Mouse (Mus musculus) megakaryocyte-erythroid progenitor cell, adult 5-6 weeks (primary cell): Measurements from ENCODE around the gene Gdpd3. TPM values are rescaled to one million over a fixed set of nuclear protein-coding genes. Genes with fewer than 3 reads are reported as not detected.
A peak's percentile ranks its signal among the peaks of the same experiment; 100 is the strongest.

Experiments used
- ATAC-seq: replicated peaks from 2 replicates; pipeline ENCODE4 v1.8.0; 2016; ENCODE audit warnings: mild to moderate bottlenecking, inconsistent platforms; ENCODE audit not compliant: severe bottlenecking, poor library complexity, low FRiP score, low TSS enrichment
- total RNA-seq, 2 experiments: library from RNA; stranded (forward) in 1 of 2; stranded (reverse) in 1 of 2; fragments of 200-1000, 215-1000 nt in 1 of 2; fragments of >200 nt in 1 of 2; fragmentation: Nextera tagmentation in 1 of 2; gene quantifications; 2 replicates each; pipeline ENCODE4 v1.2.3; 2014 to 2017

Gdpd3 gene
- total RNA-seq, 2 experiments from 2014 or later, result 0.09 to 0.26 TPM

- peak; percentile 52 for ATAC-seq
Observed at GRCm38 (mm10) chr7:126799468-126800268, 33.5 kb downstream of the Gdpd3 start.

DNA sequence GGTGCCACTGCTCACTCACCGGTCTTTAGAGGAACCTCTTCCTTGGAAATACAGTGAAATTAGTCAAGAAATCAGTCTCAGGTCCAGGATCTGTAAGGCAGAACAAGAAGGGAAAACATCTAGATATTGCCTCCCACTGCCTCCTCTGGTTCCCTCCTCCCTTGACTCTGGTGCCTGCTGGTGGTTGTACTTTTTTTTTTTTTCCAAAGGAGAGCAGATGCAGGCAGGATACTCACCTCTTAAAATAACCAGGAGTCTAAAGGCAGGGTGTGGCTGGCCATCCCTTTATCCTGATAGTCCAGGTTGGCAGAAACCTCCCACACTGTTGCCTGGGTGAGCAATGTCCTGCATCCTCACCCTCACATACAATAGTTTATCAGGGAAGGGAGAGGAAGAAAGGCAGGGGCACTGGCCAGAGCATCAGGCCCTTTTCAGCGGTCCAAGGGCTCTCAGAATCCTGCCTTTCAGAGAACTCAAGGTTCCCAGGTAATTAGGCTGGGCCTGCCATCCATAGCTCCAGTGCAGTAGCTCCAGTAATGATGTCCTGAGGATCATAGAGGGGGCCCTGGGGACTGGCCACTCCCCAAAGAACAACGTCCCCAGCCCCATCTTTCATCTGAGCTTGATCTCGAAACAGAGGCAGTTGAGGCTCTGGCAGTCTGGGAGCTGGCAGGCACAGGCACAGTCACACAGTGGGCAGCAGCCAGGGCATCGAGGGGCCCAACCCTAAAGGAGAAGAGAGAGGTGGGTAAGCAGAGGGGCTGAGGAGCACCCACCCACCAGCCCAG, 34.3 kb downstream of the Gdpd3 start:
- no peak for ATAC-seq

- no peak for ATAC-seq
Observed at GRCm38 (mm10) chr7:126801057-126801422, 34.9 kb downstream of the Gdpd3 start.

DNA sequence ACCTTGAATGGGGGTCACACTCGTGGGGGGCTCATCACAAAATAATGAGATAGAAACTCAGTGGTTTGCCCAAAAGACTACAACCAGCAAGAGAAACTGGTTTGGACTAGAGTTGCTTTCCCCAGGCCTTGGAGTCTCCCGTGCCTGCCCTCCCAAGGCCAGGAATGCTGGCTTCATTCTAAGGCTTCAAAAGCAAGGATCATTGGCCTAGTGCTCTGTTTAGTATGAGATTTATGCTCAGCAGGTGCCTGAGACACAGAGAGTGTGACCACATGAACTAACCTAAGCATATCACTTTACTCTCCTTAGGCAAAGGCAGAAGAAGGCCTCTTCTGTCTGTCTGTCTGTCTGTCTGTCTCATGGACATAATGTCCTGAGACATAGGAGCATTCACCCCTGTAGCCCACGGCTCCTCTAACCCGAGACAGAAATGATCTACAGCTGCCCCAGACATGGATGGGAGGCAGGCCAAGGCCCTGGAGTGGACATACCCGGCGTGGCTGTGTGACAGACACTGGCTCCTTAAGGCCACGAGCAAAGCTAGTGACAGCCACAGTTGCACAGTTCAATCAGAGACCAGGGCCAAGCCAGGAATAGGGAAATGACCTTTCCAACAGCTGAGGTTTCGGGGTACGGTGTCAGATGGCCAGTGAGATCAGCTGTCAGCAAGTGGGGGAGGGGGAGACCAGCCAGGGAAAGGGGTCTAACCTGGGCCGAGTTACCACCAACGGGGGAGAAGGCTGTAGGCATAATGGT, 36.2 kb downstream of the Gdpd3 start:
- ATAC-seq, result no peak

DNA sequence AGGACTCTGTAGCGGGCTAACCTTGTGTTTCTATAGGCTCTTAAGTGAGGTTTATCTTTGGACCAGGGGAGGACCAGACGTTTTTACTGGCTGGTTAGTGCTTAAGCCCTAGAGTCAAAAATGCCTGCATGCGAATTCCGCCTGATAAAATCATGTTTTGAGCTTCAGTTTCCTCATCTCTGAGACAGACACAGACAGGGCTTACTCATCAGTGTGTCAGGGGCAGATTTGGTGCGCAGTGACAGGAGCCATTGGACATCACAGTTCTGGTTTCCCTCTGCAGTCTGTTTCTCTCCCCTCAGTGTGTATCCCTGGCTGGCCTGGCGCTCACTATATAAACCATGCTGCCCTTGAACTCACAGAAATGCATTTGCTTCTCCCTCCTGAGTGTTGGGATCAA, 37.0 kb downstream of the Gdpd3 start:
- no peak for ATAC-seq

DNA sequence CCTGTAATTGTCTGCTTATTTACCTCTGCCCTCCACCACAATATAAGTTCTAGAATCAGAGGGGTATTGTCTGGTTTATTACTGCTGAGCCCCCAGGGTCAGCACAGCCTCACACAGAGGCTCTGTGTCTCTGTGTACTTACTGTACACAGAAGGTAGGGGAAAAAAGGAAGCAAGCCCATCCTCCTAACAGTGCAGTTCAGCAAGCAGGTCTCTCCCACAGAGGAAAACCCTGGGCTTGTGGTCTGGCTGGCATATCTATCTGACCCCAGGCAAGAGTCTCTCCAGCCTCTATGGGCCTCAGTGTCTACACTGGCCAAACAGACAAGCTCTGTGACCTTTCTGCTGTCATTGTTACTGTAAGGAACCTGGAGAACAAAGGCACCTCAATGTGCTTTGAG, 37.6 kb downstream of the Gdpd3 start:
- no peak for ATAC-seq

- ATAC-seq, result no peak
Observed at GRCm38 (mm10) chr7:126806956-126807355, 40.8 kb downstream of the Gdpd3 start.

DNA sequence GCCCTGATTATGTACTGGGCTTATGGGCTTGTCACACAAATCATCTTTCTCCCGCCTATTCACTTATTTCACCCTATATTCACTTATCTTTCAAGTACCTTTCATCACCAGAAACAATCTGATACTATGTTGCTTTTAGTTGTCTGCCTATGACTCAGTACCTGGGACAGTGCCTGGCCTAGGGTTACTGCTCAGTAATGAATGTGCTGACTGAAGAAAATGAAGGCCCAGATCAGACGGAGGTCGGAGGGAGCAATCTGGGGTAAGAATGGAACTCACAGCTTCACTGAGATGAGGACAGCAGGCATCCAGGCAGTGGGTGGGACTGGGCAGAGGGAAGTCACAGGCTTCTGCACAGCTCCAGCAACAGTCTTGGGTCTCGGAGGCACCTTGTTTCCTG, 41.3 kb downstream of the Gdpd3 start:
- no peak for ATAC-seq

DNA sequence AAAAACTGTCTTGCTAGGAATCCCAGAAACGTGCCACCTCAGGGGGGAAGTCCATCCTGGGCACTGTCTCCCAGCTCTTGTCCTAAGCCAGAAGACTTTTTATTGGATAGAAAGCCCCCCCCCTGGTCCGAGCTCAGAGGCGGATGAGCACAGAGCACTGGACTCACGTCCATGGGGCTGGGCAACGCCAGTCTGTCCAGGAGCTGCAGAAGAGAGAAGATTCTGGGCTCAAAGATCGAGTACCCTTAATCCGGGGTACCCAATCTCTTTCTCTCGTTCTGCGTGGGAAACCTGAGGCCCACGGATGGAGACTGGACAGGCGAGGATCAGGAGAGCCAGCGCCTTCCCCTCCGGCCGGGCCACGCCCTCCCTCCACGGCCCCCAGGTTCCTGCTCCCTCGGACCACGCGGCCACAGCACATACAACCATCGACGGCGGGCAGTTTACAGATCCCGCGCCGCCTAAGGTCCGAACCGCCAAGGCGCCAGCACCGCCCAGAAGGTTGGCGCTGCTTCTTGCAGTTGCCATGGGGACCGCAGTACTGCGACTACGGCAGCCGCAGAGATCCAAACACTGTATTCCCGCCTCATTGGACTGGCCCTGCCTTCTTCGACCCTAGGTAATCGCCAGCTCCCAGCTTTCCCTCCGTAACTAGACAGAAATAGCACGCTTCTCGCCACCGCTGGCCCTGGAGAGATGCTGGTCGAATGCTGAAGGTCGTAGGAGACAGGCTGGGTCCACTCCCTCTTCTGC, 42.7 kb downstream of the Gdpd3 start:
- ATAC-seq, result peak; percentile 82

DNA sequence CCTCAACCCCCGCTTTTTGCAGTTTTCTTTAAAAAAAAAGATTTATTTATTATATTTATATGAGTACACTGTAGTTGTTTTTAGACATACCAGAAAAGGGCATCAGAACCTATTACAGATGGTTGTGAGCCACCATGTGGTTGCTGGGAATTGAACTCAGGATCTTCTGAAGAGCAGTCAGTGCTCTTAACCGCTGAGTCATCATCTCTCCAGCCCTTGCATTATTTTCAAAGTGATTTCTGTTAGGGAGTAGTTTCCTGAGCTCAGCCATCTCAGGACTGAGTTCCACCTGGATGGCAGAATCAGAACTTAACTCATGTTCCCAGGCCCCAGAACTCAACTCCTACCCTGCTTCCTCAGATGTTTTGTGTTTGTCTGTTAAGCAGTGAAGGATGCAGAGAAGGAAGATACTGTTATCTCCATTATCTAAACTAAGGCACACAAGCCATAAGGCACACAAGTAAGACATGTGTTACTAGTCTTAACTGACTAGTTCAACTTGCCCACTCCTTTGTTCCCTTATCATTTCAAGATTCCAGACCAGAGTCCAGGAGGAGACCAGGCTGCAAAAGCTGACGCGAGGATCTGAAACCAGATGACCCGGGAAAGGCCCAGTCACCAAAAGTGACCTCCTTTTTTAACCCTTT, 43.7 kb downstream of the Gdpd3 start:
- ATAC-seq, result no peak

GRCm38 (mm10) chr7:126815726-126816222, 49.6 kb downstream of the Gdpd3 start:
- ATAC-seq, result no peak

DNA sequence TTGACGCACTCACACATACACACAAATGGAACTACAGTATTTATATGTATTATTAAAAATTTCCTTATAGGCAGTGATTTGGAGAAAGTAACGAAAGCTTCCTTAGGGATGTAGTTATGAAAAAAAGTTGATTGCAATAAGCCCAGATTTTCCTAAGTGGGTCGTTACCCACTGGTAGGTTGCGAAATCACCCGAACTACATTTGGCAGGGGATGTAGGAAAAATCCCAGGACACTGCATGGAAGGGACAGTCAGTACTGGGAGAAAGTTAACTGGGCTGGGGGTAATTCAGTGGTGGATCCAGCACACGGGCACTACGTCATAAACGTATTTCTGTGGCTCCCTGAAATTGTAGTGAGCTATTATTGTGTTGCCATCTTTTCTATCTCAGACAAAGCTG, 50.4 kb downstream of the Gdpd3 start:
- ATAC-seq, result no peak

DNA sequence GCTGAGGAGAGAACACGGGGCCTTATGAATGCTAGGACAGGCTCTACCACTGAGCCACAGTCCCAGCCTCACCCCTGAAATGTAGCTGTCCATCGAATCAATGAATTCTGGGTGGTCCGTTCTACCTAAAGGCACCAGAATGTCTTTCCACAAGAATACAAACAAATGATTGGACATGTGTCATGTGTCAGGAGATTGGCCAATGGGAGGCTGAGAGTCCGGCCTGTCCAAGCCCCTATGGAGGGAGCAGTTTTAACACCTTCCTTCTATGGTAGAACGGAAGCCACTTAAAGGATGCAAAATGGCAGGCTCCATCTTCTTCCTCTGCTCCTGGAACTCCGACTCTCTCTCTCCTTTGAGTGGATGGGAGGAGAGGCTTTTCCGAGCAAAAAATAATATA, 51.5 kb downstream of the Gdpd3 start:
- no peak for ATAC-seq

GRCm38 (mm10) chr7:126818818-126819217, 52.7 kb downstream of the Gdpd3 start:
- no peak for ATAC-seq

DNA sequence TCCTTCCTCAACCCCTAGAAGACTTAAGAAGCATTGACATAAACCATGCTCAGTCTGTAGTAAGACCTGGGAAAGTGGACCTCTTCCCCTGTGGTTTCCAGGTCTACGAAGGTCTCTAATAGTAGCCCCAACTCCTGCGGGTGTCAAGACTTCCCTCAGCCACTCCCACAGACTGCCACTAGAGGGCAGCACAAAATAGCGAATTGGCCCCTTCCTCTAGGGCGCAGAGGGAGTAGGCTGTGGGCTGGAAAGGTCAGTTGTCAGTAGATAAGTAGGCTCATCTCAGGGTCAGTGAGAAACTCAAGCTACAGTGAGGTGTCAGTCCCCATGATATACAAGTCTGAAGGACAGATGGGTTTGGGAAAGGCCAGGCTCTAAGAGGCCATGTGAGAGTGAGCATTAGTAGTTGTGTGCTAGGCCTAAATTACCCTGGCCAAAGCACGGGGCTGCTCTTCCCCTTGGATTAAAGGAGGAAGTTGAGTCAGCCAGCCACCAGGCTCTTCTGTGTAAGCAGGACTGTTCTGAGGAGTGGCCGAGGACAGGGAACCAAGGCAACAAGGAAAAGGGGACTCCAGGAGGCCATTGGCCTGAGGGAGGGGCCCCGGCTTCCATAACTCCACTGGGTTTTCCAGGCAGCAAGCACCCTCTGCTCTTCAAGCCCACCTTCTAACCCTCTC, 55.8 kb downstream of the Gdpd3 start:
- peak; percentile 62 for ATAC-seq

GRCm38 (mm10) chr7:126822741-126823140, 56.6 kb downstream of the Gdpd3 start:
- no peak for ATAC-seq

- ATAC-seq, result no peak
Observed at GRCm38 (mm10) chr7:126823202-126823711, 57.1 kb downstream of the Gdpd3 start.

DNA sequence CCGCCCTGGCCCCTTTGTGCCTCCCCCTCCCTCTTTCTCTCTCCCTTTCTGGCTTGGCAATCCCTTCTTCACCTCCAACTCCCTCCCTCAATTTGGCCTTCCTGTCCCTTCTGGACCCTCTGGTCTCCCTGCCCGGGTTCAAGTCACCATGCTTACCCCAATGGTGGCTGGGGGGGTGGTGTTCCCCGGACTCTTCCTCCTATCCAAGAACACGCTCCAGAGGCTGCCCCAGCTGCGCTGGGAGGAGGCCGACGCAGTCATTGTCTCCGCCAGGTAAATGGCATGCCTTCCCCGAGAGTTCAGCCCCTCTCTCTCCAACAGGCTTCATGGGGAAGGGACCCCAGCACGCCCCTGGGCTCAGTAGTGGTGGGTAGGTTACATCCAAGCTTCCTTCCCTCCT, 57.8 kb downstream of the Gdpd3 start:
- no peak for ATAC-seq
